Mouse (Mus musculus): Measurements from ENCODE around the gene Rrp36.

Rrp36 gene

DNA sequence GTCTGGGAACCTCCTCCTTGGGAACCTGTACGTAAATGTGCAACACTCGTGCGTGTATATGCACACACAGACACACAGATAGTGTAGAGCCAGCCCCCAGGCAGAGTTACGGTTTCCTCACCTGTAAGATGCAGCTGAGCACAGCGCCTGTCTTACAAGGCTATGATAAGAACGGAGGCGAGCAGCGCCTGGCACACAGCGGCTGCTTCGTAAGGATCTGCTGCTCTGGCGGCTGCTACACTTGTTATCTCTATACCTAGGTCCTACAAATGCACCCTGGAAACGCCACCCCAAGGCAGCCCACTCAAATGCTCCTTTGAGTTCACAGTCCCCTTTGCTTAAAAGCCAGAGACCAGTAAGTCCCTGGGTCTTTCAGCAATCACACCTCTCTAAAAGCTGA, 16.5 kb upstream of the Rrp36 start:
- no peak for DNase-seq (ENCODE audit: inconsistent age in 2 of 2, low spot score in 1 of 2)

DNA sequence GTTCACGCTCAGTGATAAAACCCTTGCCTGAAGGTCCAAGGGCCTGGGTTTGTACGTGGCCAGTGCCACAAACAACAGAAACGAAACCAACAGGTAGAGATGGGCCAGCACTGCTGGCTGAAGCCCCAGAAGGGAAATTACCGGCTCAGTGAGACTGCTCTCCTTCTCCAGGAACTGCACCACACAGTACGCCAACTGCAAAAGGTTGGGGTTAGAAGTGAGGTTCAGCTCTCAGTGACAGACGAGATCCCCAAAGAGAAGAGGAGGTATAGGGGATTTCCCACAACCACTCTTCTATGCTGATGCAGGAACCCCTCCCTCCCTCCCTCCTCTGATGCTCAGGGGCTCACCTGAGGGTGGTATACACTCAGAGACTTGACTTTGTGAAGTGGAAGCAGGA, 11.8 kb upstream of the Rrp36 start:
- DNase-seq (ENCODE audit: inconsistent age in 2 of 2, low spot score in 1 of 2): no peak

DNA sequence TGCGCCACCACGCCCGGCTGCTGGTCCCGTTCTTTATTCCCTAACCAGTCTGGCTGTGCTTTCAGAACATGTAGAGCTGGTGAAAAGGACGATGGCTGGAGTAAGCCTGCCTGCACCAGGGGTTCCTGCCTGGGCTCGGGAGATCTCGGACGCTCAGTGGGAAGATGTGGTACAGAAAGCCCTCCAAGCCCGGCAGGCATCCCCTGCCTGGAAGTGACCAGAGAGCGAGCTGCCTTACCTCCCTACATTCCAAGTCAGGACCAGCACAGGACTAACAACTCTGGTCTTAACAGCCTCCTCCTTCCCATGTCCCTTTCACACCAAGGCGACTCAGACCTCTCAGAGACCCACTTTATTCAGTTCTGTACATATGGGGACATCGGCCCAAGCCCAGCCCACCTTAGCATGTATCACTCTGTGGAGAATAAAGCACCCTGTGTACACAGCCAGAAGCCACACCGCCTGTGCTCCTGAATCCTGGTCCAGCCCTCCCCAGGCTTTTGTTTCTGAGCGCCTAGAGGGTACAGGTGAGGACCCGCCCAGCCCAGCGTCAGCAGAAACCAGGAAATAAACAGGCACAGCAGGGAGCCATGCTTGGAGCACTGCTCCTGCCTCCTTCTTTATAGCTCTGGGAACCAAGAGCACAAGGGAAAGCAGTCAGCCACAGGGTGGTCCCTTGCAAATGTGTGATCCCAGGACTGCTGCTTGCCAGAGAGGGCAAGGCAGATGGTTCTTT, 8.7 kb upstream of the Rrp36 start:
- DNase-seq (ENCODE audit: inconsistent age in 2 of 2, low spot score in 1 of 2): peak in 1 of 2 experiments; percentile 44

DNA sequence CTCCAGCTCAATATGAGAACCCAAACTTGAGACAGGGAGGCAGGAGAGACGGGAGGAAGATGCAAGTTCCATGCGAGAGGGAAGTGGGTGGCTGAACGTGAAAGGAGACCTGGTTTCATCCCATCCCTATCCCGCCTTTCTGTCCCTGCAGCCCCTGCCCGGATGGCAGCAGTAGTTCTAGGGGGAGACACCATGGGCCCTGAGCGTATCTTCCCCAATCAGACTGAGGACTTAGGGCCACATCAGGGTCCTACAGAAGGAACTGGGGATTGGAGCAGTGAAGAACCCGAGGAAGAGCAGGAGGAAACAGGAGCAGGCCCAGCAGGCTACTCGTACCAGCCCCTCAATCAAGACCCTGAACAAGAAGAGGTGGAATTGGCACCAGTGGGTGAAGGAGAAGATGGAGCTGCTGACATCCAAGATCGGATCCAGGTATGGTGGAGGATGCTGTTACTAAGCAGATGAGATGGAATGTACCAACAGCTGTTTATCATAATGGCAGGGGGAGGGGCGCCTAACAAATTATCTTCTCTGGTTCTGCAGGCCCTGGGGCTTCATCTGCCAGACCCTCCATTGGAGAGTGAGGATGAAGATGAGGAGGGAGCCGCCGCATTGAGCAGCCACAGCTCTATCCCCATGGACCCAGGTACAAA, 7.4 kb upstream of the Rrp36 start:
- DNase-seq (ENCODE audit: inconsistent age in 2 of 2, low spot score in 1 of 2): peak in 1 of 2 experiments; percentile 73

DNA sequence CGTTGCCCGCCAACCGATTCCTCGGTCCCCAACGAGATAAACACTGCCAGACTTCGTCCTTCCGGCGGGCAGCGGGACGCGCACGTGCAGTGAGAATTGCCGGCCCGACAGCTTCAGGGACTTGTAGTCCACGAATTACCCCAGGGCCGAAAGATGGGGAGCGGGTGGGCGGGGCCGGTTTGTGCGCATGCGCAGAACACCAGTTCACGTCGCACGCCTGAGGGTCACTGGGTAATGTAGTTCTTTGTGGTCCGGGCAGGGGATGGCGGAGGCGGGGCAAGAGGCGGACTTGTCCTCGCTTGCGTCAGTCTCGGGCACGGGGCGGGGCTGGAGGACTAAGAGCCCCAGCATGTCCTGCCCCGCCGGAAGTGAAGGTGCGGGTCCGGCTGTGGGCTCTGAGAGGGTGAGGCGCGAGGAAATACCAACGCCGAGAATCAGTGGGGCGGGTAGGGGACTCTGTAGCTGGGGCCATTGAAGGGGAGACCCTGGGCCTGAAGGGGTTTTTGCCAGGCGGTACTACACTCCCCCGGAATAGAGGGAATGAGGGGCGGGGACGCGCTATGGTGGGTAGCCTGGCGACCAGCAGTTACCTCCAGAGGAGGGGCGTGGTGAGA, 6.7 kb upstream of the Rrp36 start, which contains the start of gene Klhdc3:
Gene Klhdc3, minus strand, starts transcription at position 155 of the 614 bp plus-strand sequence.
- DNase-seq (ENCODE audit: inconsistent age in 2 of 2, low spot score in 1 of 2): peak; percentile 97 to 98

DNA sequence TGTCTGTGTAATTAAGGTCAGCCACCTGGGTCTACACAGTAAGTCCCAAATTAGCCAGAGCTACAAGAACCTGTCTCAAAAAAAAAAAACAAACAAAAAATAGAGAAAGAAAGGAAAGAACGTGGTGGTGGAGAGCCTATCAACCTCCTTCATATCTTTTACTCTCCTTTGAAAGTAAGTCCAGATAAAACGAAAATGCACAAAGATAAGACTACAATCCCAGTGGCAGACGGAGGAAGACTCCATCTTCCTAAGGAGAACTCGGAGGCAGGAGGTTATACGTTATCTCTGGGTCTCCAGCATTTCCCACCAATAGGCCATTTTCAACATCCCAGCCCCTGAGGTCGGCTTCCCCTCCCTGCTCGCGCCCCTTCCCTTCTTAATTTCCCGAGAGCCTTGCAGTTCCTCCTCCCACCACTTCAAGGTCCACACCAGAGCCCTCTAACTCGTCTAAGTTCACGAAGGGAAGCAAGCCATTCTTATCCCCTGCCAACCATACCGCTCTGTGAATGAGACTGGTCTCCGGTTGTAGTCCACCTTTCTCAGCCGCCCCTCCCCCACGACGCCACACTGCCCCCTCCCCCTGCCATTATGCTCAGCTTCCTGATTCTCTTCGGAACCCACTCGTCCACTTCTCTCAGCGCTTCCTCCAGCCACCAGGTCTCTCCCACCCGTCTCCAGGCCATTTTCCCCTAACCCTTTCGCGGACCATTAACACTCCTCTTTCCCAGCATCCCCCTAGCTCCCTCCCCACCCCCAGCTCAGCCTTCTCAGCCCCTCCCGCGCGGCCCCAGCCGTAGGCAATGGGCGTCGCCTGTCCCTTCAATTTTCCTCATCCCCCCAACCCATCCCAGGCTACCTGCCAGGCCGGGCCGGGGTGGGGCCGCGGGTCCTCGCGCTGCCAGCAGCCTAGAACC, 5.9 kb upstream of the Rrp36 start:
- no peak for DNase-seq (ENCODE audit: inconsistent age in 2 of 2, low spot score in 1 of 2)

DNA sequence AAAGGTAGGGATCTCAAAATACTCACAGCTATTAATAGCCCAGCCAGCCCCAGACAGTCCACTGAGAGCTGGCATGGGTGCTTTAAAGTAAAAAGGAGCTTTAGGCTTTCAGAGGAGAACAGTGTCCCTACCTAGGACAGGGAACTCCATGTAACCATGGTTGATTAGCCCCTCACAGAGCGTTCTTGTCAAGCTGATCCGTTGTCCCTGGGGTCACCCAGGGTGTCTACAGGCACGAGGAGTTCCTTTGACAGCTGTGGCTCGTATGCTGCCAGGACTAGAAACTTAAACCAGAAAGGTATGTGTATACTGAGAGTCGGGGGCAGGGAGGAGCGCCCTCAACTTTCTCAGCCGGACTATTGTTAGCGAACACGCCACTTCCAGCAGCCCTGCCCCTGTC, 4.8 kb upstream of the Rrp36 start:
- DNase-seq (ENCODE audit: inconsistent age in 2 of 2, low spot score in 1 of 2): no peak

DNA sequence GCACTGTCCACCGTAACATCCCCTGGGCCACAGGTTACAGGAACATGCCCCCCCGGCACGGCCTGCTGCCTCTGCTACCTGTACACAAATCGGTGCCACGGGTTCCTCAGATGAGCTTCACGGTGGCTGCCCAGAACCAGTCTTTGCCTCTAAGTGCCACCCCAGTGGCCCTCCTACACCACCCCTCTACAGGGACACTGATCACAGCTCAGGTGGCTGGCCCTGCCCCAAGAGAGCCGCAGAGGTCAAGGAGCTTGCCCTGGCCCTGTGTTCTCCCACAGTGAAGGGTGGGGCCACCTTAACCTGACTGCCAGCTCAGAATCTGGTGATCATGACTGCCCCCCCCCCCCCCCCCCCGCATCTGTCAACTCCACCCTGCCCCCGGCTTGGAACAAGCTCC, 4.3 kb upstream of the Rrp36 start, which contains the start of gene Mea1:
Gene Mea1, plus strand, starts transcription at position 378 of the 400 bp plus-strand sequence.
- no peak for DNase-seq (ENCODE audit: inconsistent age in 2 of 2, low spot score in 1 of 2)

DNA sequence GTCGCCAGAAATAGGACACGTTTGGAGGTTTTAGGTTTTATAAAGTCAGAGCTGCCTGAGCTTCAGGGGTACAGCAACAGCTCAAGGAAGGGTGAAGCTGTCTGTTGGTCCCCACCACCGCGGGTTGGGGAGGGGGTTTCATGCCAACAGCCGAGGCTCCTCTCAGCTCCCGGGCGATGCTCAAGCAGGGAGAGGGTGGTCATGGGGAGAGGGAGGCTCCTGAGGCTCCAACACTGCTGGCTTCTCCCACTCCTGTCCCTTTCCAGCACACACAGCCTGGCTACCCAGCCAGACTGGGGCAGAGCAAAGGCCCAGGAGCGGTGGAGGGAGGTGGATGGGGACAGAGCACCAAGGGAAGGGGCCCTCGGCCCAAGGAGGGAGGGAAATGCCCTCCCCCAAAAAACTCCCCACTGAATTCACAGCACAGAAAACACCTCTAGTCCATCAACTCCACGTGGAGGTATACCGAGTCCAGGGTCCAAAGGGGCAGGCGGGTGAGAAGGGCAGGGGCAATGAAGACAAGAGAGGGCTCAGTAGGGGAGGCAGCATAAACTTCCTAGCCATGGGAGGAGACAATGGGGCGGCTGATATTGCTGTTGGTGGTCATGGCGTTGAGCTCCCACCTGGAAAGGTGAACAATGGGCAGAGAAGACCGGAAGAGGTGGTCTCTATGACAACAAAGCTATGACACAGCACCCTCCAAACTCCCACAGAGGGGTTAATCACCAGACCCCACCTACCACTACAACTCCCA, 555 bp upstream of the Rrp36 start:
- DNase-seq (ENCODE audit: inconsistent age in 2 of 2, low spot score in 1 of 2): no peak

DNA sequence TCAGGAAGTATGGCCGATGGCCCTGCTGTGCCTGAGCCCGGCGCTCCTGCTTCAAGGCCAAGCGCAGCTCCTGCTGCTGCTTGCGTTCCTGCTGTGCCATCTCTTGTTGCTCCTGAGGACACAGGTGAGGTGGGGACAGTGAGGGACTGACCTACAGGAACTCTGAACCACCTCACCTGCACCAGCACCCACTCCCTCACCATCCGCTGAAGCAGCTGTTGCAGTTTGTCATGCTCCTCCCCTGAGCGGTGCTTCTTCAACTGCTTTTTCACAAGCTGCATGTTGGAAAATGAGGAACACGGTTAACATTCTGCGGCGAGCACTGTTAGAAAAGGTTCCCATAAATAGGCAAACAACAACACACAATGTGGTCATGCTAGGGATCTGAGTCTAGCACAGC, 4.2 kb downstream of the Rrp36 start:
- no peak for DNase-seq (ENCODE audit: inconsistent age in 2 of 2, low spot score in 1 of 2)

DNA sequence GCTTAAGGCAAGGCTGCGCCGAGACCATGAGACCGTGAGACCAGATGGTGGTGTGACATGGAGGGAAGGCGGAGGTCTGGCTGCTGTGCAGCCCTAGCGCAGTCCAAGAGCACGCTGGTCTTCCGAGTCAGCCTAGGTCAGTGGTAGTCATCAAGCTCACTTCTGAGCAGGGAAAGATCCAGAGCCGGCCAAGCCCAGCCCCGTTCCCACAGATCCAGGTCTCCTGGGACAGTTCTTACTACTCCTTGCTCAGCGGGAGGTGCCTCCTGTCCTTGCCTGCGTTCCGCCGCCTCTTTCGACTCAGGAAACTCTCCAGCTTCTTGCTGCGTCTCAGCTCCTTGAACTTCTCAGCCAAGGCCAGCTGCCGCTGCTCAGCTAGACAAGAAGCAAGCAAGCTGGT, 6.4 kb downstream of the Rrp36 start:
- peak in 1 of 2 experiments; percentile 63 for DNase-seq (ENCODE audit: inconsistent age in 2 of 2, low spot score in 1 of 2)

DNA sequence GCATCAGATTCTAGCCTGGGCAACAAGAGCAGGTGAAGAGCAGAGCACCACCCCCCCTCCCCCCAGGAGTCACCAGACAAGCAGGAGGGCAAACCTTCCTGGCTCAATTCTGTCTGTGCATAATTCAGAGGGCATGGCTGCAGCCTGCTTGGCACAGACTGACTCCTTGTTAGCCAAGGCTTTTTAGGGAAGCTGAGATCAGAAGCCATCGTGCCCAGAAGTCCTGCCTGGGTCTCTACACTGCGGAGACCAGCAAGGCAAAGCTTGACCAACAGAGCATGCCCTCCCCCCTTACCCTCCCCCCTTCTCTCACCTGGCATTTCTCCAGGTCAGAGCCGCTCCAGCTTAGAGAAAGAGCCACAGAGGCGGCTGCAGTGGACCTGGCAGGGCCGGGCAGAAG, 11.4 kb downstream of the Rrp36 start:
- no peak for DNase-seq (ENCODE audit: inconsistent age in 2 of 2, low spot score in 1 of 2)

DNA sequence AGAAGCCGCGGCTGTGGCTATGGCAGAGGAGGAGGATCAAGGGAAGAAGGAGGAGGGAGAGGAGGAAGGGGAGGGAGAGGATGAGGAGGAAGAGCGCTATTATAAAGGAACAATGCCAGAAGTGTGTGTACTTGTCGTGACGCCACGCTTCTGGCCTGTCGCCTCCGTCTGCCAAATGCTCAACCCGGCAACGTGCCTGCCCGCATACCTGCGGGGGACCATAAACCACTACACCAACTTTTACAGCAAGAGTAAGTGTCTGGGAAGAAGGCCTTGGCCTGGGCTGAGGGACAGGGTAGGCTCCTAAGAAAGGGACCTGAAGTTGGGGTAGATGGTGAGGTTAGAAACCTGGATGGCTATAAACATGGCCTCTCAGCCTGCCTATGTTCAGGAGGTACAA, 12.2 kb downstream of the Rrp36 start:
- no peak for DNase-seq (ENCODE audit: inconsistent age in 2 of 2, low spot score in 1 of 2)

DNA sequence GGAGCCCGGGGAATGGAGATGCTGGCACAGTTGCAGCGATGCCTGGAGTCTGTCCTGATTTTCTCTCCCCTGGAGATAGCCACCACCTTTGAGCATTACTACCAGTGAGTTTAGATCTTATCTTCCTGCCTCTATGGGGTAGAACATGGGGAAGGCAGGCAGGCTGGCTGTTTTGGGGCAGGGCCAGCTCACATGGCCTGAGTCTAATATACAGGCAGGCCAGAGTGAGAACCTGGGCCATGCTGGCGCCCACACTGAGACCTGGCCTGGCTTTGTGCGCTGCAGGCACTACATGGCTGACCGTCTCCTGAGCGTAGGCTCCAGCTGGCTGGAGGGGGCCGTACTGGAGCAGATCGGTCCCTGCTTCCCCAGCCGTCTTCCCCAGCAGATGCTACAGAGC, 12.8 kb downstream of the Rrp36 start:
- no peak for DNase-seq (ENCODE audit: inconsistent age in 2 of 2, low spot score in 1 of 2)

DNA sequence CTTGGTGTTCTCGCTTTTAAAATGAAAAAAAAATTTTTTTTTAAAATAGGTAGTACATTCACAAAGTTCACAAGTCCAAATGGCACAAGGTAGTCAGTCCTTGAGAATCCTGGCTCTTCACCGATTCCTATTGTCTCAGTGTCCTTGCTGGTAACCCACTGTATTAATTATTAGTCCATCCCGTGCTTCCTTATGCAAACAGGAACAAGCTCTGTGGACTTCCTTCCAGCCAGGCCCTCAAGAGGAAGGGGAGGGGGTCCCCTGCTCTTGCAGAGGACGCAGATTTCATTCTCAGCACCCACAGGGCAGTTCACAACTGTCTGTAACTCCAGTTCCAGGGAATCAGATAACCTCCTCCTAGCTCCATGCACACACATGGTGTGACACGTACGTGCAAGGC, 18.1 kb downstream of the Rrp36 start:
- DNase-seq (ENCODE audit: inconsistent age in 2 of 2, low spot score in 1 of 2): no peak

DNA sequence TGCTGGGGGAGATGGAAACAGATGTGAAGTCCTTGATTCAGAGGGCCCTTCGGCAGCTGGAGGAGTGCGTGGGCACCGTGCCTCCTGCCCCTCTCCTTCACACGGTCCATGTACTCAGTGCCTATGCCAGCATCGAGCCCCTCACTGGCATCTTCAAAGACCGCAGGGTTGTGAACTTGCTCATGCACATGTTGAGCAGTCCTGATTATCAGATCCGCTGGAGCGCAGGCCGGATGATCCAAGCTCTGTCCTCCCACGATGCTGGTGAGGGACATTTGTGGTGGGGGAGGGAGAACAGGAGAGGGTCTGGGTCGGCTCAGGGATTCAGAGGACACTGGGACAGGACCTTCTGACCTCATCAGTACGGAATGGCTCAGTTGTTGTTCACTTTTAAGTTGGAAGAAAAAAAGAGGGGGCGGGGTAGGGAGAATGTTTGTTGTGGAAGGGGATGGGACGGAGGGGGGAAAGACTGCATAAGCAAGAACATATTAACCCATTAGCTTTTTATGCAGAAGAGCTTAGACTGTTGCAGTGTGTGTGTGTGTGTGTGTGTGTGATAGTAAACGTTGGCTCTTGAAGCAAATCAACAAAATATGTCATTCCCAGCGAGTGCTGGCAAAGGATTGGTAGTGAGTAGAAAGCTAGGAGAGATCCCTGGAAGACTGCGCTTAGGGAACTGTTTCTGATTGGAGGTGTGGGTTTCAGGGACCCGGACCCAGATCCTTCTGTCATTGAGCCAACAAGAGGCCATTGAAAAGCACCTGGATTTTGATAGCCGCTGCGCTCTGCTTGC, 22.2 kb downstream of the Rrp36 start:
- no peak for DNase-seq (ENCODE audit: inconsistent age in 2 of 2, low spot score in 1 of 2)

DNA sequence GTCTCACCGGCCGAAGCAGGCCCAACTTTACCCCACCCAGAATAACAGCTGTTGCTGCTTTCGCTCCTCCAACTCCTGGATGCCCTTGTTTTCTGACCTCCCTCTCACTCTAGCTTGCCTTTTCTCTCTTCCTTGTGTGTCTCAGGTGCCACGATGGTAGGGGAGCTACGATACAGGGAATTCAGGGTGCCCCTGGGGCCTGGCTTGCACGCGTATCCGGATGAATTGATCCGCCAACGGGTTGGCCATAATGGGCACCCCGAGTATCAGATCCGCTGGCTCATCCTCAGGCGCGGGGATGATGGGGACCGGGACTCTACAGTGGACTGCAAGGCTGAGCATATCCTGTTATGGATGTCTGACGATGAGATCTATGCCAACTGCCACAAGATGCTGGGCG, 22.9 kb downstream of the Rrp36 start:
- DNase-seq (ENCODE audit: inconsistent age in 2 of 2, low spot score in 1 of 2): peak in 1 of 2 experiments; percentile 54

DNA sequence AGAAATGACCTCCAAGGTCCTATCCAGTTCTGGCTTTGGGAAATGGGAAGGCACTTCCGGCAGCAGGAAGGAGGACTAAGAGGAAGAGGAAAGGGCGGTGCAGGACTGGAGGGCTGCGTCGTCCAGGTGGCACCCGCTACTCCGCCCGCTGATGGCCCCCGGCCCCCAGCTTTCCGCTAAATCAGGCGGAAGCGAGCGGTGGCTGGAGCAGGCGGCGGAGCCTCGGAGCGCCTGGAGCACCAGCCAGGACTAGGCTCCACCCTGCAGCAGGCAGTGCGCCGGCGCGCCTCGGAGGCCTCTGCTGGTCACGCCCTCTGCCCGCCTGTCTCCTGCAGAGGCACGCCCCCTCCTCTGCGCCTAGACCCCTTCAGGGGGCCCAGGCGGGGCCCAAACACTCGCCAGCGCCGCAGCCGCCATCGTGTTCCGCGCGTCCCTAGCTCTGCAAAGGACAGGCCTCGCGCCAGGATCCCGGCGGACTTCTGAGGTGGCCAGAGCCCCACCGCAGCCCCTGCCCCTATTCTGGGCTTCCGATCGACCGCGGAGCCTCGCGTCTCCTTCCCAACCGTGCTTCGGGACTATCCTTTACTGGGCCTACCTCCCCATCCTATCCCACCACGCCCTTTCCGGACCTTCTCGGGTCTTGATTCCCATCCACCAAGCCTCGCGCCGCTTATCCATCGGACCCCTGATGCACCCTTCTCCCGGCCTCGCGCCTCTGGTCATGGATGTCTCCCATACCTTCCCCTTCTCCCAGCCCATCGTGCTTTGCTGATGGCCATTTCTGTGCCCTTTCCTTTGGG, 23.7 kb downstream of the Rrp36 start, which contains the start of gene Cul7:
Gene Cul7, plus strand, starts transcription at position 106 of the 800 bp plus-strand sequence.
- DNase-seq (ENCODE audit: inconsistent age in 2 of 2, low spot score in 1 of 2): peak; percentile 95 to 96

DNA sequence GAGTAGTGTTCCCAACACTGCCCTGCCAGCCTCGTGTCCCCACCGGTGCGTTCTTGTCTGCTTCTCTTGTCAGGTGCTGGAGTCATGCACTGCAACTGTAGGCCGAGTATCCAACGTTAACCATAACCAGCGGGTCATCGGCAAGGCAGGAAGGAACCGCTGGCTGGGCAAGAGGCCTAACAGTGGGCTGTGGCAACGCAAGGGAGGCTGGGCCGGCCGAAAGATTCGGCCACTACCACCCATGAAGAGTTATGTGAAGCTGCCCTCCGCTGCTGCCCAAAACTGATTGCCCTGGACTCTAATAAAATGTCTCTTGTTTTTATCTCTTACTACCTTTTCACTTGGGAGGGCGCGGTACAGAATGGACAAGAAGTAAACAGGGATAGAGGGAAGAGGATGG, 24.3 kb downstream of the Rrp36 start:
- no peak for DNase-seq (ENCODE audit: inconsistent age in 2 of 2, low spot score in 1 of 2)
